Mouse (Mus musculus) kidney, embryonic 15.5 days (tissue): ENCODE measurements around the gene Pld4. TPM values are rescaled to one million over a fixed set of nuclear protein-coding genes. Genes with fewer than 3 reads are reported as not detected.

Source experiments
- ATAC-seq: fragments of 200-750 bp; cut with Nextera tagmentation; replicated peaks from 2 replicates; pipeline ENCODE4 v1.8.0; 2017; ENCODE audit warnings: moderate TSS enrichment; ENCODE audit not compliant: low FRiP score
- H3K27ac ChIP-seq: fragments of 300-500 bp; sonication (generic); 2 replicates; pipeline ENCODE4 v1.5.1; 2015; ENCODE audit warnings: mild to moderate bottlenecking, inconsistent platforms
- H3K27me3 ChIP-seq: fragments of 300-500 bp; sonication (generic); 2 replicates; pipeline ENCODE4 v1.6.1; 2015; ENCODE audit warnings: inconsistent platforms
- H3K36me3 ChIP-seq: fragments of 300-500 bp; sonication (generic); 2 replicates; pipeline ENCODE4 v1.6.1; 2015; ENCODE audit warnings: inconsistent platforms
- H3K4me1 ChIP-seq: fragments of 300-500 bp; sonication (generic); 2 replicates; pipeline ENCODE4 v1.6.1; 2015; ENCODE audit warnings: inconsistent platforms
- H3K4me2 ChIP-seq: fragments of 300-500 bp; sonication (generic); 2 replicates; pipeline ENCODE4 v1.6.1; 2015; ENCODE audit warnings: moderate library complexity, mild to moderate bottlenecking, inconsistent platforms
- H3K4me3 ChIP-seq: fragments of 300-500 bp; sonication (generic); replicated peaks from 2 replicates; pipeline ENCODE4 v1.5.1; 2015; ENCODE audit warnings: mild to moderate bottlenecking, inconsistent platforms
- H3K9ac ChIP-seq: fragments of 300-500 bp; sonication (generic); 2 replicates; pipeline ENCODE4 v1.6.1; 2015; ENCODE audit warnings: mild to moderate bottlenecking, inconsistent platforms
- H3K9me3 ChIP-seq: fragments of 300-500 bp; sonication (generic); replicated peaks from 2 replicates; pipeline ENCODE4 v1.6.1; 2016; ENCODE audit warnings: inconsistent platforms
- WGBS: fragments of 180-500 bp; shearing (Covaris S2); methylation state at CpG from one replicate; pipeline ENCODE4 v1.1.7; 2015; ENCODE audit warnings: mixed read lengths; 5-methylcytosine and 5-hydroxymethylcytosine counted together
- polyA plus RNA-seq: library from polyadenylated mRNA; unstranded; fragments of >200 nt; fragmentation: Nextera tagmentation; extraction: Ambion mirVana; gene quantifications from 2 replicates; pipeline ENCODE4 v1.2.1, GENCODE M21; 2015

The Pld4 gene
- 7.9 and 10.4 TPM in 2 replicates for polyA plus RNA-seq

GRCm38 (mm10) chr12:112760154-112760926 lies at the start of gene Pld4:
TSS of gene Pld4 (plus strand) at chr12:112760655.
- Histone ChIP-seq H3K27ac (no peak within 1 kb of the TSS), H3K36me3 (no peaks in the 10 kb centered on the region), H3K9ac (no peak within 1 kb of the TSS), H3K27me3 (no peaks in the 10 kb centered on the region), H3K4me2 (no peak within 1 kb of the TSS), H3K9me3 (no peaks in the 10 kb centered on the region), H3K4me3 (no peak within 1 kb of the TSS), H3K4me1 (0 out of 2 replicates have a peak, but pooled peaks cover 3% of the 10 kb centered on the region)
- ATAC-seq = no peak
- 37% methylated on average over 4 of the region's 4 CpGs for WGBS

- Histone ChIP-seq H3K27ac (peak overlapping the region; percentile 39; the same call in 1 of the 2 replicates), H3K4me1 (peaks cover 12% of the 10 kb centered on the region), H3K36me3 (peaks cover 6% of the 10 kb centered on the region; the same call in 1 of the 2 replicates), H3K9me3 (no peaks in the 10 kb centered on the region), H3K9ac (no peak overlapping the region), H3K27me3 (peaks cover 4% of the 10 kb centered on the region), H3K4me2 (no peak overlapping the region), H3K4me3 (no peak overlapping the region)
- no peak for ATAC-seq
- 70% methylated on average over 3 of the region's 3 CpGs for WGBS
Observed at GRCm38 (mm10) chr12:112713984-112714383, 46.5 kb upstream of the Pld4 start.

GRCm38 (mm10) chr12:112717140-112717539 lies 43.3 kb upstream of the Pld4 start:
- 34% methylated on average over 7 of the region's 7 CpGs for WGBS
- no peak for ATAC-seq

GRCm38 (mm10) chr12:112718995-112719394 lies 41.5 kb upstream of the Pld4 start:
- H3K4me3 ChIP-seq = no peak overlapping the region
- 36% methylated on average over 5 of the region's 5 CpGs for WGBS
- H3K27ac ChIP-seq = no peak overlapping the region
- H3K4me2 ChIP-seq = no peak overlapping the region
- H3K4me1 ChIP-seq = peaks cover 52% of the 10 kb centered on the region
- peaks cover 12% of the 10 kb centered on the region for H3K27me3 ChIP-seq
- no peak for ATAC-seq
- H3K9ac ChIP-seq = no peak overlapping the region
- H3K36me3 ChIP-seq = peaks cover 6% of the 10 kb centered on the region; the same call in 1 of the 2 replicates
- no peaks in the 10 kb centered on the region for H3K9me3 ChIP-seq

More at GRCm38 (mm10) chr12:112717140-112717539, 43.3 kb upstream of the Pld4 start:
- Histone ChIP-seq H3K9me3 (no peaks in the 10 kb centered on the region), H3K4me1 (peaks cover 40% of the 10 kb centered on the region), H3K4me3 (no peak overlapping the region), H3K27me3 (peaks cover 6% of the 10 kb centered on the region), H3K4me2 (no peak overlapping the region), H3K9ac (no peak overlapping the region), H3K36me3 (peaks cover 6% of the 10 kb centered on the region; the same call in 1 of the 2 replicates), H3K27ac (no peak overlapping the region)

- 45% methylated on average over 6 of the region's 6 CpGs for WGBS
Observed at GRCm38 (mm10) chr12:112720216-112720615, 40.2 kb upstream of the Pld4 start, which contains the start of gene Cep170b. TSS of gene Cep170b (plus strand) at chr12:112720455.

GRCm38 (mm10) chr12:112720890-112721423 lies 39.5 kb upstream of the Pld4 start:
- peak overlapping the region; percentile 68 for H3K9ac ChIP-seq
- ATAC-seq = no peak
- H3K4me1 ChIP-seq = peaks cover 53% of the 10 kb centered on the region
- peak overlapping the region; percentile 89 for H3K4me2 ChIP-seq
- peak overlapping the region; percentile 97 for H3K27ac ChIP-seq
- H3K9me3 ChIP-seq = no peaks in the 10 kb centered on the region
- 42% methylated on average over 12 of the region's 12 CpGs for WGBS
- H3K4me3 ChIP-seq = peak overlapping the region; percentile 69
- peaks cover 12% of the 10 kb centered on the region for H3K27me3 ChIP-seq
- H3K36me3 ChIP-seq = peaks cover 13% of the 10 kb centered on the region

More at GRCm38 (mm10) chr12:112720216-112720615, 40.2 kb upstream of the Pld4 start, which contains the start of gene Cep170b:
- Histone ChIP-seq H3K36me3 (peaks cover 13% of the 10 kb centered on the region), H3K9ac (peak within 1 kb of the TSS; percentile 68), H3K27ac (peak within 1 kb of the TSS; percentile 97), H3K4me2 (peak within 1 kb of the TSS; percentile 89), H3K4me1 (peaks cover 53% of the 10 kb centered on the region), H3K9me3 (no peaks in the 10 kb centered on the region), H3K4me3 (peak within 1 kb of the TSS; percentile 69), H3K27me3 (peaks cover 12% of the 10 kb centered on the region)
- ATAC-seq = no peak

GRCm38 (mm10) chr12:112721424-112722239 lies 38.8 kb upstream of the Pld4 start:
- Histone ChIP-seq H3K4me3 (peak overlapping the region; percentile 69), H3K9ac (peak overlapping the region; percentile 68), H3K4me1 (peaks cover 53% of the 10 kb centered on the region), H3K4me2 (peak overlapping the region; percentile 89), H3K27ac (peak overlapping the region; percentile 97), H3K36me3 (peaks cover 10% of the 10 kb centered on the region; the same call in 1 of the 2 replicates), H3K9me3 (no peaks in the 10 kb centered on the region), H3K27me3 (peaks cover 12% of the 10 kb centered on the region)
- ATAC-seq = peak; percentile 77
- WGBS = 2% methylated on average over 69 of the region's 69 CpGs

GRCm38 (mm10) chr12:112722240-112723027 lies 38.0 kb upstream of the Pld4 start:
- peak overlapping the region; percentile 68 for H3K9ac ChIP-seq
- H3K36me3 ChIP-seq = peaks cover 10% of the 10 kb centered on the region; the same call in 1 of the 2 replicates
- peak overlapping the region; percentile 69 for H3K4me3 ChIP-seq
- H3K4me2 ChIP-seq = peak overlapping the region; percentile 89
- under 1% methylated on average over 68 of the region's 75 CpGs for WGBS
- peaks cover 53% of the 10 kb centered on the region for H3K4me1 ChIP-seq
- no peaks in the 10 kb centered on the region for H3K9me3 ChIP-seq
- peak overlapping the region; percentile 97 for H3K27ac ChIP-seq
- peaks cover 12% of the 10 kb centered on the region for H3K27me3 ChIP-seq
- ATAC-seq = peak; percentile 63

GRCm38 (mm10) chr12:112723028-112723330 lies 37.5 kb upstream of the Pld4 start:
- peak; percentile 2; the same call in 1 of the 2 replicates for ATAC-seq
- peak overlapping the region; percentile 89 for H3K4me2 ChIP-seq
- no peaks in the 10 kb centered on the region for H3K9me3 ChIP-seq
- H3K27me3 ChIP-seq = peaks cover 12% of the 10 kb centered on the region
- peak overlapping the region; percentile 69 for H3K4me3 ChIP-seq
- H3K27ac ChIP-seq = peak overlapping the region; percentile 97
- peak overlapping the region; percentile 68 for H3K9ac ChIP-seq
- H3K36me3 ChIP-seq = peaks cover 10% of the 10 kb centered on the region; the same call in 1 of the 2 replicates
- 14% methylated on average over 5 of the region's 5 CpGs for WGBS
- H3K4me1 ChIP-seq = peaks cover 53% of the 10 kb centered on the region

GRCm38 (mm10) chr12:112723445-112723844 lies 37.0 kb upstream of the Pld4 start:
- H3K27ac ChIP-seq = no peak overlapping the region; the same call in 1 of the 2 replicates
- H3K4me3 ChIP-seq = peak overlapping the region; percentile 69
- ATAC-seq = no peak
- peak overlapping the region; percentile 89 for H3K4me2 ChIP-seq
- H3K9ac ChIP-seq = no peak overlapping the region; the same call in 1 of the 2 replicates
- WGBS = 85% methylated on average over 6 of the region's 6 CpGs
- H3K36me3 ChIP-seq = peaks cover 10% of the 10 kb centered on the region; the same call in 1 of the 2 replicates
- H3K9me3 ChIP-seq = no peaks in the 10 kb centered on the region
- peaks cover 12% of the 10 kb centered on the region for H3K27me3 ChIP-seq
- H3K4me1 ChIP-seq = peaks cover 53% of the 10 kb centered on the region
